In genomic region chr16:33776766-33777529, GRCm38 (mm10) we compare ENCODE assay signal across 23 mouse cellular contexts. TPM values are rescaled to one million over a fixed set of nuclear protein-coding genes. Genes with fewer than 3 reads are reported as not detected.
A peak's percentile ranks its signal among the peaks of the same experiment; 100 is the strongest.
DNase-seq lines count a peak whose midpoint lies in the region; ATAC-seq and TF ChIP-seq lines count a peak whose summit lies in the region.
"Had no signal": no experiment of that assay in that cellular context is flagged by ENCODE, and none has a peak within 500 bp of the region (broad histone marks: within the 10 kb centered on the region; RNA-seq: fewer than 3 reads in every experiment).

No protein-coding gene starts in this region.

- peak; percentile 42 for DNase-seq in lung, postnatal 0 days (ENCODE audit: low spot score)
- DNase-seq in lung, adult 2 months, result no peak
- DNase-seq in adipocyte (ENCODE audit: low spot score), result peak; percentile 34
- no peak for DNase-seq in layer of hippocampus, postnatal 25 days (ENCODE audit: extremely low spot score in 1 of 2, low spot score in 1 of 2)
- DNase-seq in frontal cortex, postnatal 14 days (ENCODE audit: low spot score in 2 of 2), result no peak
- no peak for DNase-seq in kidney, adult 18-20 months
- DNase-seq: cerebellum, adult 8-10 months; heart, postnatal 14 days; kidney, postnatal 10 days; thymus, postnatal 4 days had no signal

- TF ChIP-seq CTCF in lung, postnatal 0 days (IDR thresholded peaks at IDR 0.05), result no peak
- no peak for TF ChIP-seq CTCF in lung, adult 2 months (IDR thresholded peaks at IDR 0.05; ENCODE audit: insufficient read depth, low read length)
- no peak for TF ChIP-seq CTCF in small intestine, adult 2 months (IDR thresholded peaks at IDR 0.05; ENCODE audit: extremely low read depth, insufficient read length, insufficient replicate concordance, low read depth, low read length)

- no peaks in the 10 kb centered on the region for H3K27me3 ChIP-seq in lung, postnatal 0 days (replicated peaks; ENCODE audit: insufficient read depth, low read length)
- H3K27me3 ChIP-seq in intestine, embryonic 16.5 days (replicated peaks; ENCODE audit: control insufficient read depth, insufficient read depth, low read length), result no peaks in the 10 kb centered on the region
- no peaks in the 10 kb centered on the region for H3K27me3 ChIP-seq in small intestine, adult 2 months (ENCODE audit: control insufficient read depth, insufficient read depth, low read length)
- H3K27me3 ChIP-seq: forebrain, embryonic 15.5 days; hindbrain, embryonic 13.5 days; neural tube, embryonic 12.5 days had no signal

- no peak overlapping the region for H3K9ac ChIP-seq in lung, postnatal 0 days (replicated peaks; ENCODE audit: low read depth)
- H3K9ac ChIP-seq in intestine, embryonic 16.5 days (ENCODE audit: low read depth, low read length), result no peak overlapping the region
- H3K9ac ChIP-seq: forebrain, embryonic 15.5 days; hindbrain, embryonic 13.5 days; neural tube, embryonic 12.5 days had no signal

- no peak overlapping the region for H3K27ac ChIP-seq in lung, postnatal 0 days (ENCODE audit: low read length)
- H3K27ac ChIP-seq in intestine, embryonic 16.5 days (ENCODE audit: low read length), result peak overlapping the region; percentile 79
- H3K27ac ChIP-seq in small intestine, adult 2 months (ENCODE audit: insufficient read depth, low read depth, low read length), result peak overlapping the region; percentile 99
- H3K27ac ChIP-seq: embryonic facial prominence, embryonic 10.5 days; forebrain, embryonic 15.5 days; heart, embryonic 10.5 days; hindbrain, embryonic 13.5 days; layer of hippocampus, adult 2 months; limb, embryonic 10.5 days; midbrain, embryonic 10.5 days; neural tube, embryonic 12.5 days had no signal

- ATAC-seq in lung, postnatal 0 days, result peak; percentile 32
- ATAC-seq in intestine, embryonic 16.5 days, result peak; percentile 31
- ATAC-seq: forebrain, embryonic 15.5 days had no signal

- TF ChIP-seq POLR2A in lung, adult 2 months (IDR thresholded peaks at IDR 0.05; ENCODE audit: borderline replicate concordance, extremely low read depth, low read depth, low read length), result no peak
- no peak for TF ChIP-seq POLR2A in small intestine, adult 2 months (IDR thresholded peaks at IDR 0.05; ENCODE audit: low read depth, low read length)

- H3K4me3 ChIP-seq in lung, postnatal 0 days (ENCODE audit: low read depth, low read length), result no peak overlapping the region
- H3K4me3 ChIP-seq in lung, adult 2 months (replicated peaks; ENCODE audit: extremely low read depth, low read depth, low read length), result no peak overlapping the region
- H3K4me3 ChIP-seq in intestine, embryonic 16.5 days (ENCODE audit: low read length), result no peak overlapping the region
- H3K4me3 ChIP-seq in small intestine, adult 2 months (ENCODE audit: low read depth, low read length), result no peak overlapping the region
- H3K4me3 ChIP-seq: embryonic facial prominence, embryonic 10.5 days; forebrain, embryonic 15.5 days; heart, embryonic 10.5 days; hindbrain, embryonic 13.5 days; layer of hippocampus, adult 2 months; limb, embryonic 10.5 days; midbrain, embryonic 10.5 days; neural tube, embryonic 12.5 days had no signal

- H3K4me2 ChIP-seq in lung, postnatal 0 days (replicated peaks; ENCODE audit: low read depth, low read length), result no peak overlapping the region
- H3K4me2 ChIP-seq in intestine, embryonic 16.5 days (ENCODE audit: low read depth, low read length), result no peak overlapping the region
- H3K4me2 ChIP-seq: forebrain, embryonic 15.5 days; hindbrain, embryonic 13.5 days; neural tube, embryonic 12.5 days had no signal

- H3K4me1 ChIP-seq in lung, postnatal 0 days (ENCODE audit: insufficient read depth, low read depth, low read length), result no peaks in the 10 kb centered on the region
- no peaks in the 10 kb centered on the region for H3K4me1 ChIP-seq in lung, adult 2 months (ENCODE audit: control insufficient read depth, insufficient read depth, low read length)
- H3K4me1 ChIP-seq in intestine, embryonic 16.5 days (ENCODE audit: control insufficient read depth, insufficient read depth, low read length), result peaks cover 29% of the 10 kb centered on the region
- H3K4me1 ChIP-seq in small intestine, adult 2 months (ENCODE audit: control insufficient read depth, insufficient read depth, insufficient read length, low read length), result peaks cover 38% of the 10 kb centered on the region; the same call in 1 of the 2 replicates
- H3K4me1 ChIP-seq: embryonic facial prominence, embryonic 10.5 days; forebrain, embryonic 15.5 days; hindbrain, embryonic 13.5 days; limb, embryonic 10.5 days; midbrain, embryonic 10.5 days; neural tube, embryonic 12.5 days had no signal

- H3K9me3 ChIP-seq in lung, postnatal 0 days (ENCODE audit: low read length), result no peaks in the 10 kb centered on the region
- H3K9me3 ChIP-seq in intestine, embryonic 16.5 days (ENCODE audit: control insufficient read depth, low read length), result no peaks in the 10 kb centered on the region
- H3K9me3 ChIP-seq: embryonic facial prominence, embryonic 10.5 days; forebrain, embryonic 15.5 days; G1E; heart, embryonic 10.5 days; hindbrain, embryonic 13.5 days; limb, embryonic 10.5 days; midbrain, embryonic 10.5 days; neural tube, embryonic 12.5 days had no signal

- no peak for TF ChIP-seq EP300 in lung, postnatal 0 days (IDR thresholded peaks at IDR 0.05)

- H3K36me3 ChIP-seq in lung, postnatal 0 days (ENCODE audit: insufficient read depth, low read length), result no peaks in the 10 kb centered on the region
- no peaks in the 10 kb centered on the region for H3K36me3 ChIP-seq in intestine, embryonic 16.5 days (ENCODE audit: control insufficient read depth, insufficient read depth, low read length)
- no peaks in the 10 kb centered on the region for H3K36me3 ChIP-seq in small intestine, adult 2 months (ENCODE audit: control insufficient read depth, insufficient read depth, low read length)
- H3K36me3 ChIP-seq: embryonic facial prominence, embryonic 10.5 days; forebrain, embryonic 15.5 days; heart, embryonic 10.5 days; hindbrain, embryonic 13.5 days; limb, embryonic 10.5 days; midbrain, embryonic 10.5 days; neural tube, embryonic 12.5 days had no signal

- WGBS in lung, postnatal 0 days, result 47% methylated on average over 7 of the region's 7 CpGs
- WGBS in lung, adult 2 months, result 38% methylated on average over 7 of the region's 7 CpGs
- 63% methylated on average over 7 of the region's 7 CpGs for WGBS in intestine, embryonic 16.5 days
- 26% methylated on average over 7 of the region's 7 CpGs for WGBS in small intestine, adult 2 months

RNA-seq across cellular contexts. Expression of gene Muc13, which starts 16.9 kb away (rescaled TPM):
- 0.08 and 0.11 TPM in 2 replicates for polyA plus RNA-seq in lung, postnatal 0 days (2015; fragmentation: Nextera tagmentation; extraction: Ambion mirVana)
- polyA plus RNA-seq in lung, adult 2 months (2012; rRNA removed), result 0.25 and 5.1 TPM in 2 replicates
- 358 and 407 TPM in 2 replicates for polyA plus RNA-seq in intestine, embryonic 16.5 days (2015; fragmentation: Nextera tagmentation; extraction: Ambion mirVana)
- polyA plus RNA-seq in small intestine, adult 2 months (2012; rRNA removed), result 2,067 and 2,412 TPM in 2 replicates
- total RNA-seq in layer of hippocampus, postnatal 25 days (2021), result not detected
- total RNA-seq: gastrocnemius, adult 18-20 months; layer of hippocampus, adult 2 months; liver, adult 2 months had no signal
- polyA plus RNA-seq: forebrain, embryonic 15.5 days; hindbrain, embryonic 13.5 days had no signal

RNA-seq across cellular contexts. Expression of gene Itgb5, which starts 52.5 kb away (rescaled TPM):
- 34.5 and 39.4 TPM in 2 replicates for polyA plus RNA-seq in lung, postnatal 0 days (2015; fragmentation: Nextera tagmentation; extraction: Ambion mirVana)
- polyA plus RNA-seq in lung, adult 2 months (2012; rRNA removed), result 114 and 144 TPM in 2 replicates
- 6.6 and 9.3 TPM in 2 replicates for polyA plus RNA-seq in intestine, embryonic 16.5 days (2015; fragmentation: Nextera tagmentation; extraction: Ambion mirVana)
- 36.3 and 80.3 TPM in 2 replicates for polyA plus RNA-seq in small intestine, adult 2 months (2012; rRNA removed)
- 10 to 100 TPM; 38.7 to 42.3 TPM for total RNA-seq in layer of hippocampus, postnatal 25 days (2021)

Comparison
In these comparisons a context has a peak if more than half of its experiments do, and no peak if none do; other contexts are left out.
1. DNase-seq: peak in lung, postnatal 0 days (single experiment) and adipocyte (single experiment); none in lung, adult 2 months (single experiment), layer of hippocampus, postnatal 25 days (0 of 2), frontal cortex, postnatal 14 days (0 of 2) and kidney, adult 18-20 months (single experiment).
2. RNA of gene Muc13, which starts 16.9 kb away (polyA plus RNA-seq): 2,067 to 2,412 TPM in small intestine, adult 2 months and 358 to 407 TPM in intestine, embryonic 16.5 days; 0.25 to 5.1 TPM in lung, adult 2 months and 0.08 to 0.11 TPM in lung, postnatal 0 days; every median in the first group is over 10 times any median in the second.